Mouse (Mus musculus): ENCODE results near the gene Ddx58. TPM values are rescaled to one million over a fixed set of nuclear protein-coding genes. Genes with fewer than 3 reads are reported as not detected.

Gene Ddx58
- polyA plus RNA-seq, 1 experiment from 2014 or later: 16.7 TPM

- H3K27me3 ChIP-seq (ENCODE audit: control insufficient read depth, insufficient read depth, low read length): no peaks in the 10 kb centered on the region
- under 1% methylated on average over 49 of the region's 50 CpGs for whole genome bisulfite sequencing
- peak; percentile 82 for ATAC-seq (ENCODE audit: insufficient number of reproducible peaks, insufficient read depth, low FRiP score, low read depth)
- H3K4me2 ChIP-seq (replicated peaks; ENCODE audit: low read depth, low read length): peak overlapping the region; percentile 91
- peak overlapping the region; percentile 98 for H3K27ac ChIP-seq (ENCODE audit: low read length)
- H3K4me3 ChIP-seq (ENCODE audit: low read depth, low read length): peak overlapping the region; percentile 88
- H3K36me3 ChIP-seq (ENCODE audit: control insufficient read depth, insufficient read depth, low read length): peaks cover 40% of the 10 kb centered on the region
- H3K4me1 ChIP-seq (ENCODE audit: control insufficient read depth, insufficient read depth, low read length): peaks cover 14% of the 10 kb centered on the region
- peak overlapping the region; percentile 84 for H3K9ac ChIP-seq (replicated peaks; ENCODE audit: low read depth, low read length)
- no peaks in the 10 kb centered on the region for H3K9me3 ChIP-seq (ENCODE audit: control insufficient read depth, low read depth, low read length)
These were observed 28.7 kb upstream of the Ddx58 start for GRCm38 (mm10) chr4:40268204-40268813.

- Histone ChIP-seq H3K27ac (ENCODE audit: low read length) (peak overlapping the region; percentile 69), H3K4me1 (ENCODE audit: control insufficient read depth, insufficient read depth, low read length) (peaks cover 14% of the 10 kb centered on the region), H3K9ac (replicated peaks; ENCODE audit: low read depth, low read length) (peak overlapping the region; percentile 84; the same call in 1 of the 2 replicates), H3K27me3 (ENCODE audit: control insufficient read depth, insufficient read depth, low read length) (no peaks in the 10 kb centered on the region), H3K4me2 (replicated peaks; ENCODE audit: low read depth, low read length) (peak overlapping the region; percentile 91), H3K36me3 (ENCODE audit: control insufficient read depth, insufficient read depth, low read length) (peaks cover 43% of the 10 kb centered on the region), H3K9me3 (ENCODE audit: control insufficient read depth, low read depth, low read length) (no peaks in the 10 kb centered on the region), H3K4me3 (ENCODE audit: low read depth, low read length) (peak overlapping the region; percentile 88)
- ATAC-seq (ENCODE audit: insufficient number of reproducible peaks, insufficient read depth, low FRiP score, low read depth): no peak
- WGBS: 66% methylated on average over 7 of the region's 7 CpGs
These were observed 28.1 kb upstream of the Ddx58 start for GRCm38 (mm10) chr4:40267681-40268080.

- no peak overlapping the region for H3K4me2 ChIP-seq (replicated peaks; ENCODE audit: low read depth, low read length)
- 52% methylated on average over 1 of the region's 1 CpGs for WGBS
- no peak overlapping the region for H3K9ac ChIP-seq (replicated peaks; ENCODE audit: low read depth, low read length)
- no peaks in the 10 kb centered on the region for H3K27me3 ChIP-seq (ENCODE audit: control insufficient read depth, insufficient read depth, low read length)
- H3K36me3 ChIP-seq (ENCODE audit: control insufficient read depth, insufficient read depth, low read length): peaks cover 68% of the 10 kb centered on the region
- H3K4me3 ChIP-seq (ENCODE audit: low read depth, low read length): no peak overlapping the region
- peaks cover 14% of the 10 kb centered on the region for H3K4me1 ChIP-seq (ENCODE audit: control insufficient read depth, insufficient read depth, low read length)
- H3K27ac ChIP-seq (ENCODE audit: low read length): no peak overlapping the region
- no peak for ATAC-seq (ENCODE audit: insufficient number of reproducible peaks, insufficient read depth, low FRiP score, low read depth)
- no peaks in the 10 kb centered on the region for H3K9me3 ChIP-seq (ENCODE audit: control insufficient read depth, low read depth, low read length)
These were observed 24.7 kb upstream of the Ddx58 start for GRCm38 (mm10) chr4:40264321-40264720.

GRCm38 (mm10) chr4:40254385-40255103 is 14.9 kb upstream of the Ddx58 start:
- Histone ChIP-seq H3K27me3 (ENCODE audit: control insufficient read depth, insufficient read depth, low read length) (no peaks in the 10 kb centered on the region), H3K27ac (ENCODE audit: low read length) (no peak overlapping the region), H3K9ac (replicated peaks; ENCODE audit: low read depth, low read length) (no peak overlapping the region), H3K4me2 (replicated peaks; ENCODE audit: low read depth, low read length) (no peak overlapping the region), H3K4me1 (ENCODE audit: control insufficient read depth, insufficient read depth, low read length) (no peaks in the 10 kb centered on the region), H3K4me3 (ENCODE audit: low read depth, low read length) (no peak overlapping the region), H3K9me3 (ENCODE audit: control insufficient read depth, low read depth, low read length) (no peaks in the 10 kb centered on the region), H3K36me3 (ENCODE audit: control insufficient read depth, insufficient read depth, low read length) (peaks cover 6% of the 10 kb centered on the region)
- WGBS: 85% methylated on average over 8 of the region's 8 CpGs
- no peak for ATAC-seq (ENCODE audit: insufficient number of reproducible peaks, insufficient read depth, low FRiP score, low read depth)

- H3K4me3 ChIP-seq (ENCODE audit: low read depth, low read length): no peak overlapping the region
- no peaks in the 10 kb centered on the region; the same call in 1 of the 2 replicates for H3K36me3 ChIP-seq (ENCODE audit: control insufficient read depth, insufficient read depth, low read length)
- H3K27ac ChIP-seq (ENCODE audit: low read length): no peak overlapping the region
- H3K9me3 ChIP-seq (ENCODE audit: control insufficient read depth, low read depth, low read length): no peaks in the 10 kb centered on the region
- H3K9ac ChIP-seq (replicated peaks; ENCODE audit: low read depth, low read length): no peak overlapping the region
- H3K4me2 ChIP-seq (replicated peaks; ENCODE audit: low read depth, low read length): no peak overlapping the region
- no peaks in the 10 kb centered on the region for H3K4me1 ChIP-seq (ENCODE audit: control insufficient read depth, insufficient read depth, low read length)
- ATAC-seq (ENCODE audit: insufficient number of reproducible peaks, insufficient read depth, low FRiP score, low read depth): no peak
- no peaks in the 10 kb centered on the region for H3K27me3 ChIP-seq (ENCODE audit: control insufficient read depth, insufficient read depth, low read length)
- 71% methylated on average over 2 of the region's 2 CpGs for WGBS
These were observed 14.1 kb upstream of the Ddx58 start for GRCm38 (mm10) chr4:40253766-40254165.

GRCm38 (mm10) chr4:40250984-40251383 is 11.4 kb upstream of the Ddx58 start:
- H3K9me3 ChIP-seq (ENCODE audit: control insufficient read depth, low read depth, low read length): no peaks in the 10 kb centered on the region
- no peak overlapping the region for H3K4me2 ChIP-seq (replicated peaks; ENCODE audit: low read depth, low read length)
- H3K27ac ChIP-seq (ENCODE audit: low read length): no peak overlapping the region
- H3K9ac ChIP-seq (replicated peaks; ENCODE audit: low read depth, low read length): no peak overlapping the region
- ATAC-seq (ENCODE audit: insufficient number of reproducible peaks, insufficient read depth, low FRiP score, low read depth): no peak
- no peak overlapping the region for H3K4me3 ChIP-seq (ENCODE audit: low read depth, low read length)
- no peaks in the 10 kb centered on the region for H3K36me3 ChIP-seq (ENCODE audit: control insufficient read depth, insufficient read depth, low read length)
- H3K4me1 ChIP-seq (ENCODE audit: control insufficient read depth, insufficient read depth, low read length): no peaks in the 10 kb centered on the region
- WGBS: 84% methylated on average over 5 of the region's 5 CpGs
- H3K27me3 ChIP-seq (ENCODE audit: control insufficient read depth, insufficient read depth, low read length): no peaks in the 10 kb centered on the region

- WGBS: 83% methylated on average over 8 of the region's 8 CpGs
These were observed 4.4 kb upstream of the Ddx58 start for GRCm38 (mm10) chr4:40244035-40244434.

GRCm38 (mm10) chr4:40243006-40243405 is 3.4 kb upstream of the Ddx58 start:
- Histone ChIP-seq H3K36me3 (ENCODE audit: control insufficient read depth, insufficient read depth, low read length) (no peaks in the 10 kb centered on the region), H3K9ac (replicated peaks; ENCODE audit: low read depth, low read length) (no peak overlapping the region), H3K27me3 (ENCODE audit: control insufficient read depth, insufficient read depth, low read length) (no peaks in the 10 kb centered on the region), H3K9me3 (ENCODE audit: control insufficient read depth, low read depth, low read length) (no peaks in the 10 kb centered on the region), H3K4me3 (ENCODE audit: low read depth, low read length) (no peak overlapping the region), H3K27ac (ENCODE audit: low read length) (no peak overlapping the region), H3K4me2 (replicated peaks; ENCODE audit: low read depth, low read length) (no peak overlapping the region), H3K4me1 (ENCODE audit: control insufficient read depth, insufficient read depth, low read length) (no peaks in the 10 kb centered on the region)
- no peak for ATAC-seq (ENCODE audit: insufficient number of reproducible peaks, insufficient read depth, low FRiP score, low read depth)
- WGBS: 89% methylated on average over 4 of the region's 4 CpGs

More at GRCm38 (mm10) chr4:40244035-40244434, 4.4 kb upstream of the Ddx58 start:
- H3K4me1 ChIP-seq (ENCODE audit: control insufficient read depth, insufficient read depth, low read length): no peaks in the 10 kb centered on the region
- no peaks in the 10 kb centered on the region for H3K36me3 ChIP-seq (ENCODE audit: control insufficient read depth, insufficient read depth, low read length)
- no peak for ATAC-seq (ENCODE audit: insufficient number of reproducible peaks, insufficient read depth, low FRiP score, low read depth)
- H3K9me3 ChIP-seq (ENCODE audit: control insufficient read depth, low read depth, low read length): no peaks in the 10 kb centered on the region
- no peak overlapping the region for H3K4me2 ChIP-seq (replicated peaks; ENCODE audit: low read depth, low read length)
- H3K4me3 ChIP-seq (ENCODE audit: low read depth, low read length): no peak overlapping the region
- no peaks in the 10 kb centered on the region for H3K27me3 ChIP-seq (ENCODE audit: control insufficient read depth, insufficient read depth, low read length)
- H3K9ac ChIP-seq (replicated peaks; ENCODE audit: low read depth, low read length): no peak overlapping the region
- no peak overlapping the region for H3K27ac ChIP-seq (ENCODE audit: low read length)
